Mouse (Mus musculus): ENCODE data around the gene Kcne1. TPM values are rescaled to one million over a fixed set of nuclear protein-coding genes. Genes with fewer than 3 reads are reported as not detected.
A peak's percentile ranks its signal among the peaks of the same experiment; 100 is the strongest.

Kcne1 gene
- polyA plus RNA-seq, 1 experiment from 2014 or later: 0.63 TPM

DNA sequence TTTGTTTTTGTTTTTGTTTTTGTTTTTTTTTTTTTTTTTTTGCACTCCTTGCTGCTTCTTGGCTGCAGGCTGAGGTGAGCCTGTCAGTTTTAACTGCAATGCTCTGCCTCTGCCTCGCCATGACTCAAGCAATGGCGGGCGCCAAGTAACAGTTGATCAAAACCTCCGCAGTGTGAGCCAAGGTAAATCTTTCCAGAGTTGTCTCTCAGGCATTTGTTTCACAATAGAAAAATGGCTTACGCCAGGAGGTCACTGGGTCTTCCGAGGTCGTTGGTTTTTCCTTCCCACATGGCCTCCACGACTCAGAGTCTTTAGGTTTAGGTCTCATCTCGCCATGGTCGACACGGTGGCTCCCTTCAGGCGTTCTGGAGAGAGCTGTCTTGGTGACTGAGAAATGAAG lies 6.0 kb downstream of the Kcne1 start:
- Histone ChIP-seq H3K36me3 (ENCODE audit: control insufficient read depth, insufficient read depth, low read length) (no peaks in the 10 kb centered on the region), H3K9me3 (ENCODE audit: control insufficient read depth, low read length) (no peaks in the 10 kb centered on the region), H3K27me3 (ENCODE audit: control insufficient read depth, insufficient read depth, low read depth, low read length) (no peaks in the 10 kb centered on the region), H3K9ac (ENCODE audit: low read length) (no peak overlapping the region), H3K4me3 (ENCODE audit: low read length) (no peak overlapping the region), H3K4me2 (ENCODE audit: low read depth, low read length) (no peak overlapping the region), H3K4me1 (replicated peaks; ENCODE audit: control insufficient read depth, insufficient read depth, low read length) (0 out of 2 replicates have a peak, but pooled peaks cover 2% of the 10 kb centered on the region), H3K27ac (ENCODE audit: low read length) (no peak overlapping the region)
- no peak for ATAC-seq (ENCODE audit: low read depth)
- 86% methylated on average over 12 of the region's 12 CpGs for WGBS

DNA sequence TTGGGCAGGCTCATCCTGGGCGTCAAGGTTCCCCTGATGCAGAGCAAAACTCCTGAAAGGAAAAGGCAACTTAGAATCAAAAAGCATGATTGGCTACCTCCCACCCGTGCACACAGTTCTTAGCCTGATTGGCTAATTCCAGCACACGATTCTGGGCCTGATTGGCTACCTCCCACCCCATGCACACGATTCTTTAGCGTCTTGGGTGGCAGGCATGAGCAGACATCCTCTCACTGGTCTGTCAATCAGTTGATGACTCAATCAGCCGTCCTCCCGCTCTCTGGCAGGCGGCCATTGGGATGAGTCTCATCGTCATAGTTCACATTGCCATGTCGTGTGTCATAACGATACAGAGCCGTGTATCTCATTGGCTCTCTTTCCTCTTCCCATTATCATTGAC lies 10.3 kb downstream of the Kcne1 start:
- Histone ChIP-seq H3K4me3 (ENCODE audit: low read length) (no peak overlapping the region), H3K4me1 (replicated peaks; ENCODE audit: control insufficient read depth, insufficient read depth, low read length) (peaks cover 11% of the 10 kb centered on the region), H3K9ac (ENCODE audit: low read length) (no peak overlapping the region), H3K9me3 (ENCODE audit: control insufficient read depth, low read length) (no peaks in the 10 kb centered on the region), H3K27me3 (ENCODE audit: control insufficient read depth, insufficient read depth, low read depth, low read length) (no peaks in the 10 kb centered on the region), H3K4me2 (ENCODE audit: low read depth, low read length) (no peak overlapping the region), H3K36me3 (ENCODE audit: control insufficient read depth, insufficient read depth, low read length) (no peaks in the 10 kb centered on the region), H3K27ac (ENCODE audit: low read length) (no peak overlapping the region)
- 60% methylated on average over 12 of the region's 12 CpGs for WGBS
- ATAC-seq (ENCODE audit: low read depth): peak; percentile 53; the same call in 1 of the 2 replicates

DNA sequence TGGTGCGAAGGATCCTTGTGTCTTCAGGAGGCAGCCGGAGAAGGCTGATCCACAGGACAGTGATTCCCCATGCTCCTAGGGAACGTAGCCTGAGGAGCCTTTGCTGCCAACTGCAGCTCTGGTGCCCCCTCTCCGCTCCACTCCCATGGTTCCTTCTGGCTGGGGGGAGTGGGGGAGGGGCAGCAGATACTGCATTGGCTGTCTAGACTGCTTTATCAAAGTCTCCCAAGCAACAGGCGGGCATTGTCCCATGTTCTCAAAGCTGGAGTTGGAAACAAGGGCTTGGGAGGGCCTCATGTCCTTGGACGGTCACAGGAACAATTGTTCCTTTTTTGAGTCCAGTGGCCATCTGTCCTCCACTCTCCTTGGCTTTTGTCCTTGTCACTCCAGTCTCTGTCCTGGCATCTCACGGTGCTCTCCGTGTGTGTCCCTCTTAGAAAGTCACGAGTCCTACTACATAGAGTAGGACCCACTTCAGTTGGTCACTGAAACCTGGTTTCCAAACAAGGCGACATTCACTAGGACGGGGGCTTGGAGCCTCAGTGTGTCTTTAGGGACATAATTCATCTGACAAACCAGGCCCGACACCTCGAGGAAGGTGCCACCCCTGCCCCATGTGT lies 12.9 kb downstream of the Kcne1 start:
- H3K4me1 ChIP-seq (replicated peaks; ENCODE audit: control insufficient read depth, insufficient read depth, low read length): peaks cover 11% of the 10 kb centered on the region
- H3K4me2 ChIP-seq (ENCODE audit: low read depth, low read length): no peak overlapping the region
- no peaks in the 10 kb centered on the region for H3K27me3 ChIP-seq (ENCODE audit: control insufficient read depth, insufficient read depth, low read depth, low read length)
- H3K36me3 ChIP-seq (ENCODE audit: control insufficient read depth, insufficient read depth, low read length): no peaks in the 10 kb centered on the region
- no peak overlapping the region for H3K9ac ChIP-seq (ENCODE audit: low read length)
- H3K4me3 ChIP-seq (ENCODE audit: low read length): no peak overlapping the region
- 0 out of 2 replicates have a peak, but pooled peaks have one; percentile 49 for ATAC-seq (ENCODE audit: low read depth)
- WGBS: 66% methylated on average over 13 of the region's 13 CpGs
- no peaks in the 10 kb centered on the region for H3K9me3 ChIP-seq (ENCODE audit: control insufficient read depth, low read length)
- no peak overlapping the region for H3K27ac ChIP-seq (ENCODE audit: low read length)

DNA sequence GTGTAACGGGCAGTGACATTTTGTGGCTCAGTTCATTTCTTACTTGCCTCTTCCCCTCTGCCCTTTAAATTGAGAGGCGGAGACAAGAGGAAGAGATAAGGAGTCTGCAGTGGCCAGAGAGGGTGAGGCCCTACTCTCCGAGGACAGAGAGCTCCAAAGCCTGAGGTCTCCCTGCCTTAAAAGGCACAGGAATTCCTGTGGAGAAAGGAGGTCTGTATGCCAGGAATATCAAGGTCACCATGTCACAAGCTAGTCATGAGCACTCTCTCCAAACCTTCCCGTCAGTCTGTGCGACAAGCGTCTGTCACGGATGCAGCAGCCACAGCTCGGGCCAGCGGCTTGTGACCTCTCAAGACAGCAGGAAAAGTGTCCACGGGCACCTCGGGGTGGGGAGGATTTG lies 14.1 kb downstream of the Kcne1 start:
- ATAC-seq (ENCODE audit: low read depth): 0 out of 2 replicates have a peak, but pooled peaks have one; percentile 18
- Histone ChIP-seq H3K4me3 (ENCODE audit: low read length) (no peak overlapping the region), H3K36me3 (ENCODE audit: control insufficient read depth, insufficient read depth, low read length) (no peaks in the 10 kb centered on the region), H3K4me1 (replicated peaks; ENCODE audit: control insufficient read depth, insufficient read depth, low read length) (peaks cover 15% of the 10 kb centered on the region), H3K9me3 (ENCODE audit: control insufficient read depth, low read length) (no peaks in the 10 kb centered on the region), H3K27ac (ENCODE audit: low read length) (peak overlapping the region; percentile 17; the same call in 1 of the 2 replicates), H3K9ac (ENCODE audit: low read length) (no peak overlapping the region; the same call in 1 of the 2 replicates), H3K27me3 (ENCODE audit: control insufficient read depth, insufficient read depth, low read depth, low read length) (no peaks in the 10 kb centered on the region), H3K4me2 (ENCODE audit: low read depth, low read length) (no peak overlapping the region)
- 12% methylated on average over 11 of the region's 11 CpGs for WGBS

DNA sequence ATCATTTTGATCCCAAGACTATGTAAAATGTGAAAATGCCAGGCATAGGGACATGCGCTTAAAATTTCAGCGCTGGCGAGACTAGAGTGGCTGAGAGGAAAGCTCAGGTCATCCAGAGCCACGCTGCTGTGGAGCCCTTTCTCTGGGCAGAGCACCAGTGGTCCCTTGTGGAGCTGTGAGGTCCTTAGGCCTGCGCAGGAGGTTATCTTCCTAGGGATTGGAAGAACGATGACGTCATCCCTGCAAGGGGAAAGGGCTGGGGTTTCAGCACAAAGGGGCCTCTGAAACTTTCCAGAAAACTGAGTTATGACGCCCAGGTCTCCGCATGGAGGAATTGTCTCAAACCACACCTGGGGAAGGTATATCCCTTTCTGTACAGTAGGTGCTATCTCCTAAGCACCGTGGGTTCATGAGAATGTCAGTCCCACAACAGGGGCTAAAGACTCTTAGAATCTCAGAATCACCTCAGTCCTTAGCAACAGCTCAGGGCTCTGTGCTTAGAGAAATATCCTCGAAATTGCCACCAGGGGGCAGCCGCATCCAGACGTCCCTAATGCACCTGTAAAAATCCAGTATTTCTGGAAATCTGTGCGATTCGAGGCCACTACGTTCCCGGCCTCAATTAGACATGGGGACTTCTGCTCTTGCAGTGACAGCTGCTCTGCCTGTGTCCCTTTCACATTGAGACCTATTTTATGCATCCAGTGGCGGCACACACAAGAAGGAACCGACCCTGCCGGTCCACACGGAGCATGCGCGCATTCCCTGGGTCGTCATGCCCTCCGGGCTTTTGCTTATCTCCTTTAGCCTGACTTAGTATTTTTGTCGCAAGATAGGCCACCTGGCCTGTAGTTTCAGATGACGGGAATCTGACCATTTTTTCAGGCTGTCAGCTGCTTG lies 18.4 kb downstream of the Kcne1 start:
- 17% methylated on average over 27 of the region's 27 CpGs for WGBS
- H3K27ac ChIP-seq (ENCODE audit: low read length): no peak overlapping the region

DNA sequence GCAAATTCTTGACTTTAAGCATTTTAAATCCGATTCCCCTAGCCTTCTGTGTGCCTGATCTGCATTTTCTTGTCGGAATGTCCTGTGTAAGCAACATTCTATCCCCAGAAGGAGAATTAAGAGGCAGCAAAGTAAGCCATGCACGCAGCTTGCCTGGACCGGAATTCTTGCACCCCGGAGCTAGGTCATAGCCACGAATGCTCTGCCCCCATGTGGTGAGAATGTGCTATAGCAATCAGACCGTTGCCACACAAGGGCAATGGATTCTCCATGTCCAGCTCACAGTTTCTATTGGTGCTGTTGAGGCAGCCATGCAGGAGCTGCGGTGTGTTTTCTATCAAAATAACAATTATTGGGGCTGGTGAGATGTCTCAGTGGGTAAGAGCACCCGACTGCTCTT lies 23.0 kb downstream of the Kcne1 start:
- H3K4me1 ChIP-seq (replicated peaks; ENCODE audit: control insufficient read depth, insufficient read depth, low read length): peaks cover 3% of the 10 kb centered on the region
- no peaks in the 10 kb centered on the region for H3K9me3 ChIP-seq (ENCODE audit: control insufficient read depth, low read length)
- H3K27me3 ChIP-seq (ENCODE audit: control insufficient read depth, insufficient read depth, low read depth, low read length): no peaks in the 10 kb centered on the region; the same call in 1 of the 2 replicates
- ATAC-seq (ENCODE audit: low read depth): peak; percentile 60
- H3K36me3 ChIP-seq (ENCODE audit: control insufficient read depth, insufficient read depth, low read length): no peaks in the 10 kb centered on the region
- no peak overlapping the region for H3K4me3 ChIP-seq (ENCODE audit: low read length)
- H3K27ac ChIP-seq (ENCODE audit: low read length): no peak overlapping the region
- 3% methylated on average over 9 of the region's 9 CpGs for WGBS
- no peak overlapping the region for H3K9ac ChIP-seq (ENCODE audit: low read length)
- H3K4me2 ChIP-seq (ENCODE audit: low read depth, low read length): peak overlapping the region; percentile 25

More for the DNA sequence above, 18.4 kb downstream of the Kcne1 start:
- no peaks in the 10 kb centered on the region for H3K9me3 ChIP-seq (ENCODE audit: control insufficient read depth, low read length)
- H3K9ac ChIP-seq (ENCODE audit: low read length): peak overlapping the region; percentile 21; the same call in 1 of the 2 replicates
- H3K36me3 ChIP-seq (ENCODE audit: control insufficient read depth, insufficient read depth, low read length): no peaks in the 10 kb centered on the region
- H3K4me1 ChIP-seq (replicated peaks; ENCODE audit: control insufficient read depth, insufficient read depth, low read length): peaks cover 8% of the 10 kb centered on the region
- no peaks in the 10 kb centered on the region; the same call in 1 of the 2 replicates for H3K27me3 ChIP-seq (ENCODE audit: control insufficient read depth, insufficient read depth, low read depth, low read length)
- peak overlapping the region; percentile 51 for H3K4me2 ChIP-seq (ENCODE audit: low read depth, low read length)
- peak overlapping the region; percentile 27 for H3K4me3 ChIP-seq (ENCODE audit: low read length)
- peak; percentile 70 for ATAC-seq (ENCODE audit: low read depth)

DNA sequence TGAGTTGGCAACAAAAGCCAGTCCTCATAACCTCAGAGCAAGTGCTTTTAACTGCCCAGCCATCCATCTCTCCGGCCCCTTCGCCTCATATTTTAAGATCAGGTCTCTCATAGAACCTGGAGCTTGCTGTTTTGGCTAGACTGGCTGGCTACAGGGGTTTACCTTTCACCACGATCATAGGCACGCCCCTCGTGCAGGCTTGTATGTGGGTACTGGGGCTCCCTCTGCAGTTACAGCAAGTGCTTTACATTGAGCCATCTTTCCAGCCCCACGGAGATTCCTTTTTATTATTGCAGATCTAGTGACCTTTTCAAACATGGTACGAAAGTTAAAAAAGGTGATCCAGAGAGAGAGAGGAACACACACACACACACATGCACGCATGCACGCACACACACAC lies 24.7 kb downstream of the Kcne1 start:
- no peak for ATAC-seq (ENCODE audit: low read depth)
- Histone ChIP-seq H3K27ac (ENCODE audit: low read length) (no peak overlapping the region), H3K27me3 (ENCODE audit: control insufficient read depth, insufficient read depth, low read depth, low read length) (no peaks in the 10 kb centered on the region), H3K4me1 (replicated peaks; ENCODE audit: control insufficient read depth, insufficient read depth, low read length) (no peaks in the 10 kb centered on the region; the same call in 1 of the 2 replicates), H3K9me3 (ENCODE audit: control insufficient read depth, low read length) (no peaks in the 10 kb centered on the region), H3K4me2 (ENCODE audit: low read depth, low read length) (peak overlapping the region; percentile 28), H3K9ac (ENCODE audit: low read length) (no peak overlapping the region), H3K36me3 (ENCODE audit: control insufficient read depth, insufficient read depth, low read length) (no peaks in the 10 kb centered on the region), H3K4me3 (ENCODE audit: low read length) (no peak overlapping the region)
- 53% methylated on average over 9 of the region's 9 CpGs for WGBS

DNA sequence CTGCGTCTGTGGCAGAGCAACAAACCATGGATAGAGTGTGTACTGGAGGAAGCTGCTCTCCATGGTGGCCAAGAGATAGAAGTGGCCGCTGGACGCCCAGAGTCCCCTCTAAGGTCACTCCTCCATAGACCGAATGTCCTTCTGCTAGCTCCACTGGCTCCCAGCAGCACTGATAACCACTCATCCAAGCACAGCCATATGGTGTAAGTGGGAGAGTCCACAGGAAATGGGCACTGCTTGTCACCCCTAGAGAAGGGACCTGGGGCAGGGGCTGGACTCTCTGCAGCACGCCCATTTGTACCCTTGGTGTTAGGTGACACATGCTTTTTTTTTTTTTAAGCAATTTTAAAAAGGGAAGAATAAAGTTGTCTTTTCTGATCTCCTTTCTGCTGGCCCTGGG lies 28.3 kb downstream of the Kcne1 start:
- no peaks in the 10 kb centered on the region; the same call in 1 of the 2 replicates for H3K4me1 ChIP-seq (replicated peaks; ENCODE audit: control insufficient read depth, insufficient read depth, low read length)
- no peaks in the 10 kb centered on the region for H3K36me3 ChIP-seq (ENCODE audit: control insufficient read depth, insufficient read depth, low read length)
- no peak for ATAC-seq (ENCODE audit: low read depth)
- H3K4me3 ChIP-seq (ENCODE audit: low read length): no peak overlapping the region
- no peak overlapping the region for H3K4me2 ChIP-seq (ENCODE audit: low read depth, low read length)
- peak overlapping the region; percentile 13; the same call in 1 of the 2 replicates for H3K27ac ChIP-seq (ENCODE audit: low read length)
- H3K9me3 ChIP-seq (ENCODE audit: control insufficient read depth, low read length): no peaks in the 10 kb centered on the region
- no peak overlapping the region for H3K9ac ChIP-seq (ENCODE audit: low read length)
- H3K27me3 ChIP-seq (ENCODE audit: control insufficient read depth, insufficient read depth, low read depth, low read length): no peaks in the 10 kb centered on the region
- WGBS: 68% methylated on average over 5 of the region's 5 CpGs

DNA sequence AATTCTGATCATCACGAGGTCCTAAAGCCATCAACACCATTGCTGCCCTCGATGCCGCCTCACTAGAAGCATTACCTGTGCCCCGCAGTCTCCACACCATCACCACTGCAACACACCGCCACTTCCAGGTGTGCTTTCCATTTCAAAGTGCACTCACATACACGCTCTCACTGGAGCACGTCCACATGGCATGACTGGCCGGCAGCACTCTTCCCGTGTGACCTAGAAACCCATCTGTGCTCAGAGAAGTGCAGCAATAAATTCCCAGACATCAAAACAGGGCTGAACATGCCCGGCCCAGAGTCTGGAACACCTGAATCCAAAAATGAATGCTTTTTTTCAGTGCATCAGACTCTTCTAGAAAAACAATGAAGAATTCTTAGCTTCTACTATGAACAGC lies 31.4 kb downstream of the Kcne1 start:
- no peaks in the 10 kb centered on the region for H3K27me3 ChIP-seq (ENCODE audit: control insufficient read depth, insufficient read depth, low read depth, low read length)
- 85% methylated on average over 10 of the region's 10 CpGs for WGBS
- H3K27ac ChIP-seq (ENCODE audit: low read length): no peak overlapping the region
- no peak overlapping the region for H3K4me3 ChIP-seq (ENCODE audit: low read length)
- no peak overlapping the region for H3K4me2 ChIP-seq (ENCODE audit: low read depth, low read length)
- no peaks in the 10 kb centered on the region for H3K9me3 ChIP-seq (ENCODE audit: control insufficient read depth, low read length)
- no peak overlapping the region for H3K9ac ChIP-seq (ENCODE audit: low read length)
- no peaks in the 10 kb centered on the region for H3K4me1 ChIP-seq (replicated peaks; ENCODE audit: control insufficient read depth, insufficient read depth, low read length)
- no peak for ATAC-seq (ENCODE audit: low read depth)
- no peaks in the 10 kb centered on the region for H3K36me3 ChIP-seq (ENCODE audit: control insufficient read depth, insufficient read depth, low read length)
